17 mouse cellular contexts compared by ENCODE assay signal in the genomic region with DNA sequence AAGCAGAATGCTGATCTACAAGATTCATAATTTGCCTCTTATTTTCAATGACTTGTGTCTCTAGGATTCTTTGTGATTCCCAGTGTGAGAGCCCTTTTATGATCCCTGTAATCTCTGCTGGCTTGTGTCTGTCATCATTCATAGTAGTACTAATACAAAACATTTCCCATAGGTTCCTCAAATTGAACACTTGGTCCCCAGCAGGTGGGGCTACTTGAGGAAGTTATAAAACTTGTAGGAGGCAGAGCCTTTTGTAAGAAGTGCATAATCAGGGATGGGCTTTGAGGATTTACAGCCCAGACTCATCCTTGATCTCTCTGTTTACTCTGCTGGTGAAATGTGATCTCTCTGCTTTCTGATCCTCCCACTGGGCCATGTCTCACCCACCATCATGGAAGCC.
"Had no signal": no experiment of that assay in that cellular context is flagged by ENCODE, and none has a peak within 500 bp of the region (broad histone marks: within the 10 kb centered on the region; RNA-seq: fewer than 3 reads in every experiment).

No protein-coding gene starts in this region.

- H3K4me3 ChIP-seq: limb, embryonic 12.5 days; limb, embryonic 15.5 days; lung, embryonic 15.5 days; megakaryocyte, embryonic 14.5 days; midbrain, embryonic 10.5 days; midbrain, embryonic 13.5 days had no signal

- H3K27ac ChIP-seq: limb, embryonic 12.5 days; limb, embryonic 15.5 days; liver, embryonic 14.5 days; lung, embryonic 15.5 days; midbrain, embryonic 10.5 days; midbrain, embryonic 13.5 days had no signal

- H3K9me3 ChIP-seq: limb, embryonic 12.5 days; limb, embryonic 15.5 days; lung, embryonic 15.5 days; megakaryocyte, embryonic 14.5 days; midbrain, embryonic 10.5 days; midbrain, embryonic 13.5 days had no signal

- H3K36me3 ChIP-seq: limb, embryonic 12.5 days; limb, embryonic 15.5 days; lung, embryonic 15.5 days; midbrain, embryonic 10.5 days; midbrain, embryonic 13.5 days had no signal

- H3K4me2 ChIP-seq: limb, embryonic 12.5 days; limb, embryonic 15.5 days; liver, embryonic 11.5 days; lung, embryonic 15.5 days; midbrain, embryonic 13.5 days had no signal

- H3K27me3 ChIP-seq: limb, embryonic 12.5 days; limb, embryonic 15.5 days; lung, embryonic 15.5 days; megakaryocyte, embryonic 14.5 days; midbrain, embryonic 13.5 days had no signal

- DNase-seq: kidney, adult 9 months; kidney, postnatal 25 days; left cerebral cortex, postnatal 4 days; lung, adult 18-20 months; lung, postnatal 14 days; lung, postnatal 4 days; thymus, adult 18-20 months; thymus, postnatal 36 days had no signal

- H3K9ac ChIP-seq: limb, embryonic 12.5 days; limb, embryonic 15.5 days; liver, embryonic 14.5 days; lung, embryonic 15.5 days; midbrain, embryonic 13.5 days had no signal

- H3K4me1 ChIP-seq: limb, embryonic 12.5 days; limb, embryonic 15.5 days; midbrain, embryonic 10.5 days; midbrain, embryonic 13.5 days had no signal

- ATAC-seq: midbrain, embryonic 13.5 days; midbrain, embryonic 16.5 days had no signal
